Mouse (Mus musculus): ENCODE results near the gene Gm3952. TPM values are rescaled to one million over a fixed set of nuclear protein-coding genes. Genes with fewer than 3 reads are reported as not detected.

The Gm3952 gene
- not detected in 2 replicates for polyA plus RNA-seq (2015; fragmentation: Nextera tagmentation; extraction: Ambion mirVana)

GRCm38 (mm10) chr8:128798594-128798993 lies at the start of gene Gm3952:
TSS of gene Gm3952 (minus strand) at chr8:128798694.
- no peaks in the 10 kb centered on the region for H3K4me1 ChIP-seq
- H3K27ac ChIP-seq (replicated peaks), result no peak within 1 kb of the TSS
- H3K9me3 ChIP-seq, result no peaks in the 10 kb centered on the region
- no peaks in the 10 kb centered on the region for H3K27me3 ChIP-seq
- H3K4me2 ChIP-seq (replicated peaks), result no peak within 1 kb of the TSS
- H3K36me3 ChIP-seq, result no peaks in the 10 kb centered on the region
- no peak for ATAC-seq (replicated peaks)
- no peak within 1 kb of the TSS for H3K9ac ChIP-seq (replicated peaks)
- 80% methylated on average over 1 of the region's 1 CpGs for WGBS
- H3K4me3 ChIP-seq, result no peak within 1 kb of the TSS

- no peak overlapping the region for H3K4me3 ChIP-seq
Observed at GRCm38 (mm10) chr8:128843749-128844148, 45.3 kb upstream of the Gm3952 start.

GRCm38 (mm10) chr8:128812521-128812920 lies 14.0 kb upstream of the Gm3952 start:
- Histone ChIP-seq H3K27ac (replicated peaks) (no peak overlapping the region), H3K4me3 (no peak overlapping the region), H3K4me2 (replicated peaks) (no peak overlapping the region), H3K4me1 (no peaks in the 10 kb centered on the region), H3K36me3 (no peaks in the 10 kb centered on the region), H3K9me3 (no peaks in the 10 kb centered on the region), H3K9ac (replicated peaks) (no peak overlapping the region), H3K27me3 (no peaks in the 10 kb centered on the region)
- WGBS, result 90% methylated on average over 4 of the region's 4 CpGs
- no peak for ATAC-seq (replicated peaks)

More at GRCm38 (mm10) chr8:128843749-128844148, 45.3 kb upstream of the Gm3952 start:
- H3K9me3 ChIP-seq, result no peaks in the 10 kb centered on the region
- H3K27ac ChIP-seq (replicated peaks), result no peak overlapping the region
- H3K36me3 ChIP-seq, result no peaks in the 10 kb centered on the region
- no peak overlapping the region for H3K9ac ChIP-seq (replicated peaks)
- ATAC-seq (replicated peaks), result no peak
- no peaks in the 10 kb centered on the region for H3K27me3 ChIP-seq
- 59% methylated on average over 5 of the region's 5 CpGs for WGBS
- H3K4me1 ChIP-seq, result no peaks in the 10 kb centered on the region
- H3K4me2 ChIP-seq (replicated peaks), result no peak overlapping the region

DNA sequence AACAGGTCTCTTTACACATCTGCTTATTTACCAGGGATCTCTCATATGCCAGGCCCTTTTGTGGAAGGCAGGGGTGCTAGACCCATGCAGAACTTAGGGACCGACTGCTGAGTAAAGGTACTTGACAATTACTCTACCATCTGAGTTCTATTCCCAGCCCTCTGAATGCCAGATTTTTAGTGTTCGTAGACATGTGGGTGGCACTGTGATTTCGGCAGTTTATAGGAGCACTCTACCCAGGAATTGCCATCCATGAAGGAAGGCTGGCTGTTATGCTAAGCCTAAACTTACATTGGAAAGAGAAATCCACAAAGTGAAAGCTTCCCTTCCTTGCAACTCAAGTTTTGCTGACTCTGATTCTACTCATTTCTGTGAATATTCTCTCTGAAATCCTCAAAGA lies 62.8 kb downstream of the Gm3952 start:
- H3K4me2 ChIP-seq (replicated peaks), result no peak overlapping the region
- peaks cover 57% of the 10 kb centered on the region for H3K36me3 ChIP-seq
- WGBS, result 99% methylated on average over 3 of the region's 3 CpGs
- no peaks in the 10 kb centered on the region for H3K27me3 ChIP-seq
- no peak overlapping the region for H3K9ac ChIP-seq (replicated peaks)
- 0 out of 2 replicates have a peak, but pooled peaks cover 2% of the 10 kb centered on the region for H3K9me3 ChIP-seq
- H3K4me1 ChIP-seq, result no peaks in the 10 kb centered on the region
- ATAC-seq (replicated peaks), result no peak
- no peak overlapping the region for H3K4me3 ChIP-seq
- no peak overlapping the region for H3K27ac ChIP-seq (replicated peaks)

DNA sequence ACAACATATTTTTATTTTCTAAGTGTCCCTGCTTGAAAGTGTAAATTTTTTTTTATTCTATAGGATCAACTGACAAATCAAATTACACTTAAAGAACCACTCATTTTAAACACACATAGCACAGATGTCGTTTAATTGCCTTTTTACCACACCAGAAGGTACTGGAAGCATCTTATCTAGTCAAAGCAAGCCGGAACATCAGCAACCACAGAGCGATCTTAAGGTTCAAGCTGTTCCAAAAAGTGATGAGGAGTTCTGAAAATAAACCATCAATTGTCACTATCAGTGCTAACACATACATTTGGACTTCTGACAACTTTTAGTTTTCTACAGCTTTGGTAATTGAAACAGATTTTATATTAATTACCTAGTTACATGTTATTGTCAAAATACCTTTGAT lies 64.4 kb downstream of the Gm3952 start:
- Histone ChIP-seq H3K4me2 (replicated peaks) (no peak overlapping the region), H3K27ac (replicated peaks) (no peak overlapping the region), H3K36me3 (peaks cover 60% of the 10 kb centered on the region), H3K4me3 (no peak overlapping the region), H3K9ac (replicated peaks) (no peak overlapping the region), H3K27me3 (no peaks in the 10 kb centered on the region), H3K4me1 (no peaks in the 10 kb centered on the region), H3K9me3 (no peaks in the 10 kb centered on the region)
- ATAC-seq (replicated peaks), result no peak
- 82% methylated on average over 3 of the region's 3 CpGs for WGBS

GRCm38 (mm10) chr8:128732254-128732653 lies 66.2 kb downstream of the Gm3952 start:
- Histone ChIP-seq H3K4me3 (no peak overlapping the region), H3K9ac (replicated peaks) (no peak overlapping the region), H3K9me3 (no peaks in the 10 kb centered on the region), H3K4me2 (replicated peaks) (no peak overlapping the region), H3K36me3 (peaks cover 62% of the 10 kb centered on the region), H3K27ac (replicated peaks) (no peak overlapping the region), H3K27me3 (no peaks in the 10 kb centered on the region), H3K4me1 (no peaks in the 10 kb centered on the region)
- ATAC-seq (replicated peaks), result no peak
- WGBS, result 56% methylated on average over 2 of the region's 2 CpGs

DNA sequence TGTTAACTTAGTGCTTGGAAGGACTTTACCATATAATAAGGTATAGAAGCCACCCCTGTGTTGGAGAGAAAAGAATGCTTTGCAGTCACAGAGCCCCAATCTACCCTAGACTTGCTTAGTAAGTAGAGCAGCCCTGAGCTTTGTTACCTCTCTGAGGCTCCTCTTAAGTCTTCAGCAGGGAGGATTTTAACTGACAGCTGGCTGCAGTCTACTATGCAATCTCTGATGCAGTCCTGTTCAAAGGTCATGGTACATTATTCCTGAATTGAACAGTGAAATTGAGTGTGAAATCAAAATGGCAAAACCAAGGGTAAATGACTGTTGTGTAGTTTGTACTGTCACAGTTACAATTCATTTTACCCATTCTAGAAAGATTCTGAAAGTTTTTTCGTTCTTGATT lies 71.3 kb downstream of the Gm3952 start:
- no peak overlapping the region for H3K4me2 ChIP-seq (replicated peaks)
- no peaks in the 10 kb centered on the region for H3K27me3 ChIP-seq
- H3K27ac ChIP-seq (replicated peaks), result no peak overlapping the region
- 90% methylated on average over 1 of the region's 1 CpGs for WGBS
- ATAC-seq (replicated peaks), result no peak
- peaks cover 66% of the 10 kb centered on the region for H3K36me3 ChIP-seq
- no peaks in the 10 kb centered on the region for H3K4me1 ChIP-seq
- no peak overlapping the region for H3K4me3 ChIP-seq
- no peak overlapping the region for H3K9ac ChIP-seq (replicated peaks)
- no peaks in the 10 kb centered on the region for H3K9me3 ChIP-seq

- 80% methylated on average over 1 of the region's 1 CpGs for WGBS
- no peaks in the 10 kb centered on the region for H3K27me3 ChIP-seq
- peak; percentile 74; the same call in 1 of the 2 replicates for ATAC-seq (replicated peaks)
- H3K4me3 ChIP-seq, result no peak overlapping the region
- no peak overlapping the region for H3K4me2 ChIP-seq (replicated peaks)
- H3K36me3 ChIP-seq, result peaks cover 58% of the 10 kb centered on the region
- no peaks in the 10 kb centered on the region for H3K9me3 ChIP-seq
- no peaks in the 10 kb centered on the region for H3K4me1 ChIP-seq
- H3K9ac ChIP-seq (replicated peaks), result no peak overlapping the region
- no peak overlapping the region for H3K27ac ChIP-seq (replicated peaks)
Observed at GRCm38 (mm10) chr8:128724819-128725218, 73.7 kb downstream of the Gm3952 start.

DNA sequence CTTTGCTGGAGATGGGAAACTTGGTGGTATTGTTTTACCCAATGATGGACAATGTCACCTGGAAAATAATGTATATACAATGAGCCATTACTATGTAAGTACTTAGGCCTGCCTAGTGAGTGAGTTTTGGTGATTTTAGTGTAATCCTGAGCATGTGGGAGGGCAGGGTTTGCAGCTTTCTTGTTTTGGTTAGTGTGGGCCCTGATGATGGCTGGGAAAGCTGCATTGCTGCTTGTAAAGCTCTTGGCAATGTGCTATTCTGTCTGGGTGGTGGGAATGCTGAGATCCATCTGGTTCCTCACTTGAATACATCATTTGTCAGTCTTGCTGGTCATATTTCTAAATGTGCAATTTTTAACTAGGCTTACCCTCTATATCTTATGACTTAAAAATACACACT lies 82.3 kb downstream of the Gm3952 start:
- H3K4me1 ChIP-seq, result no peaks in the 10 kb centered on the region
- ATAC-seq (replicated peaks), result no peak

DNA sequence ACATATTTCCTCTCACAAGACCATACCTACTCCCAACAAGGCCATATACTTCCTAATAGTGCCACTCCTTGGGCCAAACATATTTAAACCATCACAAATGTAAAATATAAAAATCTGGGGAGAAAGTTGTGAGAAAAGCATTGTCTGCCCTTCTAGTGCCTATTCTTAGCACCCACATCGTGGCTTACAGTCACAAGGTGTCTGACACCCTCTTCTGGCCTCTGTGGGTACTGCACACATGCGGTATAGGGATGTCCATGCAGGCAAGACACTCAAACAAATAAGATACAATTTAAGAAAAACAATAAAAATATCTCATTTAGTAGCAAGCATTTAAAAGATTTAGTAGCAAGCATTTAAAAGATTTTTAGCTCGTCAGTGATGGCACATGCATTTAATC lies 89.2 kb downstream of the Gm3952 start:
- no peaks in the 10 kb centered on the region for H3K27me3 ChIP-seq
- H3K4me3 ChIP-seq, result no peak overlapping the region
- peaks cover 6% of the 10 kb centered on the region; the same call in 1 of the 2 replicates for H3K4me1 ChIP-seq
- WGBS, result 48% methylated on average over 3 of the region's 3 CpGs
- H3K36me3 ChIP-seq, result peaks cover 49% of the 10 kb centered on the region
- H3K27ac ChIP-seq (replicated peaks), result no peak overlapping the region
- no peaks in the 10 kb centered on the region for H3K9me3 ChIP-seq
- H3K4me2 ChIP-seq (replicated peaks), result no peak overlapping the region
- no peak overlapping the region for H3K9ac ChIP-seq (replicated peaks)
- no peak for ATAC-seq (replicated peaks)

More for the DNA sequence above, 82.3 kb downstream of the Gm3952 start:
- Histone ChIP-seq H3K36me3 (peaks cover 64% of the 10 kb centered on the region), H3K27ac (replicated peaks) (no peak overlapping the region), H3K27me3 (no peaks in the 10 kb centered on the region), H3K4me3 (no peak overlapping the region), H3K4me2 (replicated peaks) (no peak overlapping the region), H3K9ac (replicated peaks) (no peak overlapping the region), H3K9me3 (no peaks in the 10 kb centered on the region)

DNA sequence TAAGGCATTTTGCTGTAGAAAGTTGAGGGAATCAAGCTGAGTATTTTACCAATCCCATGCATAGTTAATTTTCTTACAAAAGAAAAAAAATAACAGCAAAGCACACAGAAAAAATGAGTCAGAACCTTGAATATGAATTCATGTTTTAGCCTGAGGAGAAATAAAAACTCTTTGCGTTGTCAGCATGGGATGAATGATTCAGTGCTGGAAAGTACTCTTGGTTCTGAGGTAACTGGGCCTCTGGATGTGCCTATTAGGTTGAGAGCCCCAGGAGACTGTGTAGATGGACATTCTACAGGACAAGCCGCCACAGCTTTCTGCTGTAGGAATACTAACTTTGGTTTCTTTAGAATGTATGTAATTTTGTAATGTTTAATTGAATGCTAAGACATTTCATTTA lies 93.7 kb downstream of the Gm3952 start:
- H3K4me2 ChIP-seq (replicated peaks), result no peak overlapping the region
- H3K27ac ChIP-seq (replicated peaks), result no peak overlapping the region
- no peak overlapping the region for H3K9ac ChIP-seq (replicated peaks)
- no peaks in the 10 kb centered on the region for H3K9me3 ChIP-seq
- H3K27me3 ChIP-seq, result no peaks in the 10 kb centered on the region
- peaks cover 14% of the 10 kb centered on the region for H3K36me3 ChIP-seq
- no peak overlapping the region for H3K4me3 ChIP-seq
- no peak for ATAC-seq (replicated peaks)
- peaks cover 6% of the 10 kb centered on the region; the same call in 1 of the 2 replicates for H3K4me1 ChIP-seq
- 94% methylated on average over 2 of the region's 2 CpGs for WGBS

DNA sequence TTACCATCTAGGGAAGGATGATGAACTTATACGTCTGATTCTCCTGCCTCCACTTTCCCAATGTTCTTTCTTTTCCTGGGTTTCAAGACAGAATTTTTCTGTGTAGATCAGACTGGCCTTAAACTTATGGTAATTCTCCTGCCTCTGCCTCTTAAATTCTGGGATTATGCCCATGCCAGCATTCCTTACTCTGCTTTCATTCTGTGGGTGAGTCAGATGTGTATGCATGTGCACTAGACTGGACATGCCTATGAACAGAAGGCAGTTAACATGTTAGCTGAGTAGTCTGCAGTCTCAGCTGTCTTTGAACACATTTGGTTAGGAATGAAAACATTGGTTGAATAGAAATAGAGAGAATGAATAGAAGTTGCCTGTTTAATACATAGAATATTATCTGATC lies 94.1 kb downstream of the Gm3952 start:
- WGBS, result 96% methylated on average over 1 of the region's 1 CpGs
- H3K27me3 ChIP-seq, result no peaks in the 10 kb centered on the region
- peaks cover 6% of the 10 kb centered on the region; the same call in 1 of the 2 replicates for H3K4me1 ChIP-seq
- no peak overlapping the region for H3K27ac ChIP-seq (replicated peaks)
- no peak overlapping the region for H3K4me3 ChIP-seq
- no peaks in the 10 kb centered on the region for H3K9me3 ChIP-seq
- H3K4me2 ChIP-seq (replicated peaks), result no peak overlapping the region
- H3K9ac ChIP-seq (replicated peaks), result no peak overlapping the region
- H3K36me3 ChIP-seq, result peaks cover 14% of the 10 kb centered on the region
- ATAC-seq (replicated peaks), result no peak

GRCm38 (mm10) chr8:128697945-128698344 lies 100.5 kb downstream of the Gm3952 start:
- Histone ChIP-seq H3K27me3 (no peaks in the 10 kb centered on the region), H3K4me2 (replicated peaks) (no peak overlapping the region), H3K4me1 (no peaks in the 10 kb centered on the region), H3K9ac (replicated peaks) (no peak overlapping the region), H3K9me3 (no peaks in the 10 kb centered on the region), H3K36me3 (no peaks in the 10 kb centered on the region), H3K27ac (replicated peaks) (no peak overlapping the region), H3K4me3 (no peak overlapping the region)
- ATAC-seq (replicated peaks), result no peak
- 79% methylated on average over 3 of the region's 3 CpGs for WGBS

Measured in forebrain, embryonic 15.5 days (tissue).